Mouse (Mus musculus) heart, embryonic 12.5 days (tissue): ENCODE measurements around the gene Gm5089. TPM values are rescaled to one million over a fixed set of nuclear protein-coding genes. Genes with fewer than 3 reads are reported as not detected.
"Not testable (repeated sequence)": the region's sequence is repeated elsewhere in the genome, so short reads cannot be mapped to it uniquely, and the experiment has no call there.

Experiments used
- ATAC-seq: fragments of 200-750 bp; cut with Nextera tagmentation; 2 replicates; pipeline ENCODE4 v1.8.0; 2017; ENCODE audit warnings: moderate TSS enrichment, moderate library complexity; ENCODE audit not compliant: insufficient number of reproducible peaks, low FRiP score
- H3K27ac ChIP-seq: fragments of 300-500 bp; sonication (generic); 2 replicates; pipeline ENCODE4 v1.5.1; 2016; ENCODE audit warnings: mild to moderate bottlenecking, moderate library complexity; ENCODE audit not compliant: poor library complexity, severe bottlenecking
- H3K27me3 ChIP-seq: fragments of 300-500 bp; sonication (generic); replicated peaks from 2 replicates; pipeline ENCODE4 v1.6.1; 2016; ENCODE audit warnings: mild to moderate bottlenecking, moderate library complexity
- H3K36me3 ChIP-seq: fragments of 300-500 bp; sonication (generic); 2 replicates; pipeline ENCODE4 v1.6.1; 2016; ENCODE audit warnings: mild to moderate bottlenecking, moderate library complexity
- H3K4me1 ChIP-seq: fragments of 300-500 bp; sonication (generic); replicated peaks from 2 replicates; pipeline ENCODE4 v1.6.1; 2016; ENCODE audit warnings: mild to moderate bottlenecking
- H3K4me2 ChIP-seq: fragments of 300-500 bp; sonication (generic); 2 replicates; pipeline ENCODE4 v1.6.1; 2016; ENCODE audit warnings: mild to moderate bottlenecking, moderate library complexity
- H3K4me3 ChIP-seq: fragments of 300-500 bp; sonication (generic); 2 replicates; pipeline ENCODE4 v1.5.1; 2016; ENCODE audit warnings: mild to moderate bottlenecking
- H3K9ac ChIP-seq: fragments of 300-500 bp; sonication (generic); 2 replicates; pipeline ENCODE4 v1.6.1; 2016; ENCODE audit warnings: mild to moderate bottlenecking, moderate library complexity
- H3K9me3 ChIP-seq: fragments of 300-500 bp; sonication (generic); replicated peaks from 2 replicates; pipeline ENCODE4 v1.6.1; 2016; ENCODE audit warnings: mild to moderate bottlenecking, moderate library complexity
- WGBS: fragments of 180-500 bp; shearing (Covaris S2); methylation state at CpG from one replicate; pipeline ENCODE4 v1.1.7; 2016; 5-methylcytosine and 5-hydroxymethylcytosine counted together
- polyA plus RNA-seq: library from polyadenylated mRNA; unstranded; fragments of >200 nt; fragmentation: Nextera tagmentation; extraction: Ambion mirVana; gene quantifications from 2 replicates; pipeline ENCODE4 v1.2.1, GENCODE M21; 2016

Gm5089 gene
- polyA plus RNA-seq, 1 experiment from 2014 or later: not detected

GRCm38 (mm10) chr14:122468971-122469755 lies 18.2 kb upstream of the Gm5089 start:
- H3K36me3 ChIP-seq: no peaks in the 10 kb centered on the region
- H3K4me2 ChIP-seq: no peak overlapping the region
- peaks cover 17% of the 10 kb centered on the region for H3K4me1 ChIP-seq
- ATAC-seq: no peak
- 2% methylated on average over 28 of the region's 28 CpGs for WGBS
- H3K4me3 ChIP-seq: no peak overlapping the region
- peaks cover 85% of the 10 kb centered on the region for H3K27me3 ChIP-seq
- no peak overlapping the region for H3K9ac ChIP-seq
- no peaks in the 10 kb centered on the region for H3K9me3 ChIP-seq
- no peak overlapping the region for H3K27ac ChIP-seq

GRCm38 (mm10) chr14:122467926-122468841 lies 17.3 kb upstream of the Gm5089 start:
- H3K4me2 ChIP-seq: no peak overlapping the region
- H3K27ac ChIP-seq: no peak overlapping the region
- 10% methylated on average over 23 of the region's 23 CpGs for WGBS
- no peak overlapping the region for H3K9ac ChIP-seq
- peaks cover 19% of the 10 kb centered on the region for H3K4me1 ChIP-seq
- peaks cover 85% of the 10 kb centered on the region for H3K27me3 ChIP-seq
- H3K36me3 ChIP-seq: no peaks in the 10 kb centered on the region
- H3K4me3 ChIP-seq: no peak overlapping the region
- ATAC-seq: no peak
- H3K9me3 ChIP-seq: no peaks in the 10 kb centered on the region

- H3K4me1 ChIP-seq: peaks cover 19% of the 10 kb centered on the region
- H3K9ac ChIP-seq: no peak overlapping the region
- no peaks in the 10 kb centered on the region for H3K9me3 ChIP-seq
- peaks cover 87% of the 10 kb centered on the region for H3K27me3 ChIP-seq
- WGBS: 60% methylated on average over 7 of the region's 7 CpGs
- no peak overlapping the region for H3K4me2 ChIP-seq
- no peaks in the 10 kb centered on the region for H3K36me3 ChIP-seq
- no peak for ATAC-seq
- no peak overlapping the region for H3K27ac ChIP-seq
- no peak overlapping the region for H3K4me3 ChIP-seq
Observed at GRCm38 (mm10) chr14:122466756-122467362, 15.9 kb upstream of the Gm5089 start.

GRCm38 (mm10) chr14:122465931-122466490 lies 15.1 kb upstream of the Gm5089 start:
- Histone ChIP-seq H3K36me3 (no peaks in the 10 kb centered on the region), H3K4me1 (peaks cover 19% of the 10 kb centered on the region), H3K27ac (no peak overlapping the region), H3K9ac (no peak overlapping the region), H3K27me3 (peaks cover 86% of the 10 kb centered on the region), H3K4me2 (peak overlapping the region; percentile 98), H3K9me3 (no peaks in the 10 kb centered on the region), H3K4me3 (peak overlapping the region; percentile 64; the same call in 1 of the 2 replicates)
- no peak for ATAC-seq
- 24% methylated on average over 13 of the region's 13 CpGs for WGBS

- peak; percentile 29; the same call in 1 of the 2 replicates for ATAC-seq
- WGBS: under 1% methylated on average over 49 of the region's 62 CpGs
- no peaks in the 10 kb centered on the region for H3K36me3 ChIP-seq
- H3K4me2 ChIP-seq: peak within 1 kb of the TSS; percentile 98
- peaks cover 19% of the 10 kb centered on the region for H3K4me1 ChIP-seq
- H3K9me3 ChIP-seq: no peaks in the 10 kb centered on the region
- H3K9ac ChIP-seq: peak within 1 kb of the TSS; percentile 3
- H3K4me3 ChIP-seq: peak within 1 kb of the TSS; percentile 64
- H3K27me3 ChIP-seq: peaks cover 89% of the 10 kb centered on the region
- H3K27ac ChIP-seq: no peak within 1 kb of the TSS
Observed at GRCm38 (mm10) chr14:122464763-122465741, 14.1 kb upstream of the Gm5089 start, which contains the start of gene Zic5. Zic5 (minus strand) TSS chr14:122465677.

GRCm38 (mm10) chr14:122464351-122464762 lies 13.4 kb upstream of the Gm5089 start:
- H3K27me3 ChIP-seq: peaks cover 91% of the 10 kb centered on the region
- H3K9ac ChIP-seq: peak overlapping the region; percentile 3
- H3K4me2 ChIP-seq: peak overlapping the region; percentile 98
- no peak overlapping the region for H3K27ac ChIP-seq
- under 1% methylated on average over 55 of the region's 62 CpGs for WGBS
- peak overlapping the region; percentile 64 for H3K4me3 ChIP-seq
- H3K9me3 ChIP-seq: no peaks in the 10 kb centered on the region
- H3K36me3 ChIP-seq: no peaks in the 10 kb centered on the region
- peaks cover 19% of the 10 kb centered on the region for H3K4me1 ChIP-seq
- ATAC-seq: peak; percentile 35; the same call in 1 of the 2 replicates

GRCm38 (mm10) chr14:122463734-122464341 lies 12.9 kb upstream of the Gm5089 start:
- Histone ChIP-seq H3K27me3 (peaks cover 86% of the 10 kb centered on the region), H3K4me3 (peak overlapping the region; percentile 64), H3K4me2 (peak overlapping the region; percentile 98), H3K9ac (peak overlapping the region; percentile 3; the same call in 1 of the 2 replicates), H3K4me1 (peaks cover 19% of the 10 kb centered on the region)
- H3K27ac ChIP-seq, H3K9me3 ChIP-seq, H3K36me3 ChIP-seq: not testable (repeated sequence)
- ATAC-seq: peak; percentile 58
- under 1% methylated on average over 46 of the region's 58 CpGs for WGBS

GRCm38 (mm10) chr14:122463080-122463691 lies 12.3 kb upstream of the Gm5089 start:
- Histone ChIP-seq H3K9ac (no peak overlapping the region), H3K4me2 (peak overlapping the region; percentile 98), H3K4me1 (peaks cover 19% of the 10 kb centered on the region), H3K36me3 (no peaks in the 10 kb centered on the region), H3K4me3 (peak overlapping the region; percentile 64), H3K27ac (no peak overlapping the region), H3K27me3 (peaks cover 83% of the 10 kb centered on the region), H3K9me3 (no peaks in the 10 kb centered on the region)
- 1% methylated on average over 39 of the region's 40 CpGs for WGBS
- 0 out of 2 replicates have a peak, but pooled peaks have one; percentile 9 for ATAC-seq

- WGBS: 24% methylated on average over 17 of the region's 17 CpGs
- no peaks in the 10 kb centered on the region for H3K36me3 ChIP-seq
- H3K27ac ChIP-seq: no peak overlapping the region
- no peaks in the 10 kb centered on the region for H3K9me3 ChIP-seq
- H3K9ac ChIP-seq: no peak overlapping the region
- H3K4me1 ChIP-seq: peaks cover 19% of the 10 kb centered on the region
- H3K4me2 ChIP-seq: no peak overlapping the region
- no peak for ATAC-seq
- no peak overlapping the region for H3K4me3 ChIP-seq
- peaks cover 78% of the 10 kb centered on the region for H3K27me3 ChIP-seq
Observed at GRCm38 (mm10) chr14:122462689-122463079, 11.8 kb upstream of the Gm5089 start.
